Mouse (Mus musculus) hindlimb bud, embryonic 11.5 days (tissue): ENCODE measurements around the gene Ch25h.
A peak's percentile ranks its signal among the peaks of the same experiment; 100 is the strongest.

ENCODE experiments used
- DNase-seq: peaks from one replicate; pipeline ENCODE4 v3.0.0-alpha.2; 2012; ENCODE audit warnings: low read depth, low spot score; ENCODE audit errors: extremely low spot score

The Ch25h gene

DNA sequence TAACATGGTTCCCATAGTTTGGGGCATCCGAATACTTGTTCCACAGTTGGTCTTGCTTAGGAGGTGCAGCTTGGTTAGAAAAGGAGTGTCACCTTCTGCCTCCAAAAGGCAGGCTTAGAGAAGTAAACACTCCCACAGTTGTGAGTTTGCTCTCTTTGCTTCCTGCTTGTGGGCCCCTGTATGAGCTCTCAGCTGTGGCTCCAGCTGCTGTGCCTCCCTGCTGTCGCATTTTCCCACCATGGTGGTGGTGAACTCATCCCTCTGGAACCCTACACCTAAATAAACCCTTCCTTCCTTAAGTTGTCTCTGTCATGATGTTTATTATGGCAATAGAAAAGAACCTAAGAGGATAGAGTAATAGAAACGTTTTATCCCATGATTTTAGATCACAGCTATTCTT is 6.2 kb downstream of the Ch25h start:
- no peak for DNase-seq

DNA sequence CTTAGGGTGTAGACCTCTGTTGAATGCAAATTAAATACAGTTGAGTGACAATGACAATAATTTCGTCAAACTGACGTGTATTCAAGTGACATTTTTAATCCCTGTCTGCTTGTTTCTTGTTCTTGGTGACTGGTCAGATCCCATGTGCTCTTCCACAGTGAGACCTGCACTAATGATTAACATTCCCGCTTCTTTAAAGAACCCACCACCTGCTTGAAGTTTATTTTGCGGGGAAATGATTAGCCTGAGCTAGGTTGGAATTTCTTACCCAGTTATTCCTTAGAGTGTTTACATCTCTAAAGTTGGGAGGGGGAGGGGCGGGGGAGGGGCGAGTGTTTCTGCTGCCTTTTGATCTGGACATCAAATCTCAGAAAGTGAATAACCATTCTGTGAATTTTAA is 6.7 kb downstream of the Ch25h start:
- DNase-seq: no peak

DNA sequence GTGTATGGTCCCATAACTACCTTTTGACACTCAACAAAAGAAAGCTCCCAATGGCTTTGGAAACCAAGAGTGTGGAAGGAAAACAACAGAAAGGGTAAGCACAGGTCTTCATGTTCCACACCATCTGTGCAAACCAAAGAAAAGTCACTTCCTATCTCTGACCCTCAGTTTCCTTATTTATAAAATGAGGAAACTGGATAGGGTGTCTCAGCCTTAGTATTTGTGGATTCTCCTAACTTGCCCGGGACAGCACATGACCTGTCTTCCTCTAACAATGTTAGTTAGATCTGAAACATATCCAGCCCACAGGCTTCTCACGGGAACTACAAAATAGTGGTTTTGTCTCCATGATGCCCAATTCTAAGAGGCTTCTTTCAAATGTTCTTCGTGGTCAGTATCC is 10.5 kb downstream of the Ch25h start:
- DNase-seq: no peak

DNA sequence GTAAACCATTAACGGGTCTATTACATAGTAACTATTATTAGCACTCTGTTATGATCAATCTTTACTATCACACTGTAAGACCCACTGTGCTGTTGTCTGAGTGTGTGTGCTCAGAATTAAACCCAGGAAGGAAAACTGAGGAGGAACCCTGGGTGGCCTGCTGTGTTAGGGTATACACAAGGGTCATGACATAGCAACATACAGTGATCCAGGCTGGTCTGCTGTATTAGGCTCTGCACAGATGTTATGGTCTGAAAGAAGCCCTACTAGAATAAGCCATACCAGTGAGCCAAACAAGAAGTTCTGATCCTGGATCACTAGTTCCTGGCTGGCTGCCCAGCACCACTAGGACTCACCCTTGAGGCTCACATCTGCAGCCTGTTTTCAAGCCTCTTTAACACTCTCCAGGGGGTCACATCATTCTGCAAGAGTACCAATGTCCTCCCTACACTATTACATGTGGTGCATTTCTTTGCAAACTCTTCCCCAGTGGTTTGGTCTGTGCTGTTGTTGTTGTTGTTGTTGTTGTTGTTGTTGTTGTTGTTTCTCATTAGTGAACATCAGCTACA is 13.4 kb downstream of the Ch25h start:
- DNase-seq: no peak

DNA sequence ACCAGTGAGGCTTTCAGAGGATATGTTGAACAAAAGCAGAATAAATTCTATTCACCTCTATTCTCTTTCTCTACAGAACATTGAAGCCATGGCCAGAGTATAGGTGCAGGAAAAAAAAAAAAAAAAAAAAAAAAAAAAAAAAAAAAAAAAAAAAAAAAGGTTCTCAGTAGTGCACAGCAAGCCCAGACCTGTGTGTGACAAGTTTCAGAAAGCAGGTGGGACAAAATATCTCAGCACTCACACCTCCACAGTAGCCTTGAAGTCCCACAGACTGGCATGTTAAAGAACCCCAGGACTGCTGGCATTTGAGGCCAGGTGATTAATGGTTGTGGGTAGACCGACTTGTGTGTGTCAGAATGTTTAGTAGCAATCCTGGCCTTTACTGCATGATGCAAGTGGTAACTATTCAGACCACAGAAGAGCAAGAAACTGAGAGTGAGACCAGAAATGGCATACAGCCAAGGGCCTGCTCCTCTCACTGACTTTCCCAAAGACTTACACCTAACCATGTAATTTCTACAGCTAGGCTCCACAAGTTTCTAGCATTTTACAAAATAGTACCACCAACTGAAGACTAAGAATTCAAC is 24.1 kb downstream of the Ch25h start:
- no peak for DNase-seq

DNA sequence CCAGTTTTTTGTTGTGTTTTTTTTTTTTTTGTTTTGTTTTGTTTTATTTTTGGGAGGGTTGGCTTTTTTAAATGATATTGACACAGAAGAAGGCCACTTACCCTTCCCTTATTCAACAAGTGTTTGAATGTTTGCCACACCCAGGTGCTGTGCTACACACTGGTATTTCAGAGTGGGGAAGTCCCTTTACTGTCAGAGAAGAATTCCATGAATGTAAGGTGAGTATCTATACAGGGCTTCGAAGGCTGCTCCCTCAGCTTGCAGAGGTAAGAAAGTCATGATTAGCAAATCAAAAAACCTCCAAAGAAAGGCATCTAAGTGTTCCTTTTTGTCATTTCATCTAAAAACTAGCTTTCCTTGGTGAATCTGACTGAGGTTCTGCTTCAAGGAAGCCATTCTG is 26.1 kb downstream of the Ch25h start:
- no peak for DNase-seq

DNA sequence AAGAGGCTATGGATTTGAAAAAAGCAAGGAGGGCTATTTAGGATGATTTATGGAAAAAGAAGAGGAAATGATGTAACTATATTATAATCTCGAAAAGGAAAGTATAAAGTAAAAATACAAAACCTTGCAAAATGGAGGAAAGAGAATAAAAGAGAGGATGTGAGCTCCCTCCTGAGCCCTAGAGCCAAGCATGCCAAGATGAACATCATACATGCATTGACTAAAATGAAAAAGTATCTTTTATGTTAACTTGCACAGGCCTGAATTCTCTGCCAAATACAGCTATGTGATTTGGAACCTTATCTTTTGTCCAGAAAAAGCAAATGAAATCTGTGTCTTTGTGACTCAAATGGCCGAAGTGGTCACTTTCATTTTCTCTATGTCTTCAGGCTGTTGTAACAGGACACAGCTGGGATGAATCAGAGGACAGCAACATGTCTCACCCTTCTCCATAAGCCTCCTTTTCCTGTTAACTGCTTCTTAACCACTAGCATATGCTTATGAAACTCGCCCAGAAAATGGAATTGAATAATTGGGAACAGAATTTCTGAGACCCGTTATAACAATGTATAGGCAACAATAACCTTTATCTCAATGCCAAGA is 29.5 kb downstream of the Ch25h start:
- DNase-seq: peak; percentile 22

DNA sequence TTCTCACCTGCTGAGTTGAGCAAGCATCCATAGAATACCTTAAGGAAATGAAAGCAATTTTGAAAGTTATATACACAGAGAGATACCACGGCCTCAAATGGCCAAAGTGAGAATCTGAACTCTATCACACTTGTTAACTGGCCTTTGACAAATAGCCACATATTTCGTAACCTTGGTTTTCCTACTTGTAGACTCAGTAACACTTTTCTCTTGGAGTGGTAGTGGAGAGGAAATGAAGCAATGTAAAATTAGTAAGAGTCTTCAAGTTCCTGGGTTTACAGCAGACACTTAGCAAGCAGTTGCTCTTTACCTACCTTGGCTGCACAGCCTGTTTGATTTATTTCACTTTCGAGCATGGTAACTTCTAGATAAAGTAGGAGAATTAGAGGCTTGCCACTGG is 30.2 kb downstream of the Ch25h start:
- DNase-seq: no peak

DNA sequence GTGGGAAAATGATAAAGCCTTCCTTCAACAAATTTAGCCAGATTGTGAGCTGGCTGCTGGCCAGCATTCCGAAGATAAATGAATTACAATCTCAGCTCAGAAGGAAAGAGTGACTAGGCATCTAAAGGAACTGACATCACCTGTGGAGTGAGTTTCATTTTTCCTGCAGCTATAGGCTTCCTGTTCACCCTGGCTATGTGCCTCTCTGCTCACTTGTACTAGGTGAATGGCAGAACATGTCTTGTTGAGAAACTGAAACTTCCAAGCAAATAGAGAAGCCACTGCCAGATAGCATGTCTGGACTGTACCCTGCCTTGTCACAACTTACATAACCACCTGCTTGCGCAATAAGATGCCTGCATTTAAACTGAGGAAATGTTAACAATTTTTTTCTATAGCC is 33.0 kb downstream of the Ch25h start:
- DNase-seq: no peak

DNA sequence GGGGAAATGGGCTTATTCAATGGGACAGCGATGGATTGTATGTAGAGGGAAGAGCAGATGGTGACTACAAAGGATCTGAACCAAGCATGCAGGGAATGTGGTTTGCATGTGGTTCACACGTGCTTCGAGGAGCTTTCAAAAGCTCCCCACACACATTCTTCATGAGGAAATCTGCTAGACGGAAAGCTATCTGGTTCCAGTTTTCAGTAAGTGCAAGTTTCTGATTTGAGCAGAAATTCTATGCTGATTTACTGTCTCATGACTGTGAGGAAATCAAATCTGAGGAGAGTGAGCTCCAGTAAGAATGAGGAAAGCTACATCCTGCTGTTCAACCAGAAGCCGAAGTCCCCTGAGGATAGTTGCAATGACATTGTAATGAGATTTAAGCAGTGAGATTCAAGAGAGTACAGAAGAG is 39.8 kb downstream of the Ch25h start:
- DNase-seq: peak; percentile 33

DNA sequence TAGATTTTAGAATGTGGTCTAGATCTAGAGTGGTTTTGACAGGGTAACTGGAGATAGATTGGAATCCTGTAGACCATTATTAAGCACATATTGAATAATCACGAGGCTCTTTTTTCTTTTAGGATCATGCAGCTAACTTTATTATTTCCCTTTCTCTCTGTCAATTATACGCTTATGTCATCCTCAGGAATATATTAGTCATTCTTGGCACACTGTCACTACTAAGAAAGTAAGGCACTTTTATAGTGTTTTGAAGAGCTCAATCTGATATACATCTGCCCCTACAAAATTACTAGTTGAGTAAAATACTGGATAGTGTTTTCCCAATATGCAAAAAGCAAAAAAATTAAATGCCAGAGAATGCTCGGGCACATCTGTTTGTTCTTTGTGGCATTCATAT is 43.6 kb downstream of the Ch25h start:
- DNase-seq: no peak

DNA sequence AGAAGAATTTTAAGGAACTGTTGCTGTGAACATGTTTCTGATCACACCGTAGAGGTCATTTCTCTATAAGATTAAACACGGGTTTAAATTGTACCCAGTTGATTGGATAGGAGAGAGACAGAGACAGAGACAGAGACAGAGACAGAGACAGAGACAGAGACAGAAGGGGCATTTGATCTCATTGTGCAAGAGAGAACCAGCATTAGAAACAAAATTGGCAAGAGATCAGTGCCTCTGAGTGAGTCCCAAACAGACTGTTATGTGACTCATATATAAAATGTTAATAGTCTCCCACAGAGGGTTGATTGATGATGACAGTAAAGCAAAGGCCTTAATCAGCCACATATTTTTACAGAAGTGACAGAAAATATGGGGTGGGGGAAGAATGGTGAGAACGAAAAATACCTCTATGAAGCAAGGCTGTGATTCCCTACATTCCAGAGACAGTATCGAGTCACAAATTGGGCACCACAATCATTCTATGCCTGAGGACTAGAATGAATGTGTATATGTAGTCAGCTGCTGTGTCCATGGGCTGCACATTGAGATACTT is 51.1 kb downstream of the Ch25h start:
- no peak for DNase-seq
